Mouse (Mus musculus) ES-E14 (cell line): ENCODE data around the gene Sept6. TPM values are rescaled to one million over a fixed set of nuclear protein-coding genes. Genes with fewer than 3 reads are reported as not detected.

Experiments used
- DNase-seq: peaks from one replicate; pipeline ENCODE4 v3.0.0-alpha.2; 2013; ENCODE audit warnings: low read depth, low spot score
- H3K27ac ChIP-seq: 2 replicates; pipeline ENCODE4 v1.5.1; 2012; ENCODE audit warnings: low read depth, mild to moderate bottlenecking, low read length, moderate library complexity, mixed read lengths; ENCODE audit not compliant: poor library complexity, insufficient read depth, severe bottlenecking
- H3K36me3 ChIP-seq: 2 replicates; pipeline ENCODE4 v1.6.1; 2012; ENCODE audit warnings: mild to moderate bottlenecking, low read length, moderate library complexity, mixed read lengths; ENCODE audit not compliant: control insufficient read depth, poor library complexity, insufficient read depth, severe bottlenecking
- H3K4me1 ChIP-seq, 2 experiments: fragments of 150-350 bp in 1 of 2; sonication (generic) in 1 of 2; 2 replicates each; pipeline ENCODE4 v1.6.1; 2012; ENCODE audit warnings: low read length in 2 of 2, mild to moderate bottlenecking in 1 of 2, mixed read lengths in 1 of 2; ENCODE audit not compliant: control insufficient read depth in 2 of 2, insufficient read depth in 2 of 2, poor library complexity in 1 of 2
- H3K4me3 ChIP-seq, 2 experiments: fragments of 150-350 bp in 1 of 2; sonication (generic) in 1 of 2; 2 replicates each; pipeline ENCODE4 v1.5.1; 2012; ENCODE audit warnings: low read length in 2 of 2, low read depth in 1 of 2, mild to moderate bottlenecking in 1 of 2, mixed read lengths in 1 of 2; ENCODE audit not compliant: insufficient read depth in 1 of 2, poor library complexity in 1 of 2, severe bottlenecking in 1 of 2
- H3K9ac ChIP-seq: 2 replicates; pipeline ENCODE4 v1.6.1; 2012; ENCODE audit warnings: low read depth, mild to moderate bottlenecking, low read length, mixed read lengths; ENCODE audit not compliant: poor library complexity, insufficient read depth, severe bottlenecking
- H3K9me3 ChIP-seq: fragments of 150-350 bp; sonication (generic); 2 replicates; pipeline ENCODE4 v1.6.1; 2012; ENCODE audit warnings: low read depth, mild to moderate bottlenecking, low read length; ENCODE audit not compliant: control insufficient read depth, insufficient read depth
- CHD2 ChIP-seq: IDR thresholded peaks from 2 replicates; pipeline ENCODE4 v1.6.1; 2014; ENCODE audit warnings: mild to moderate bottlenecking, low read depth, low read length, inconsistent platforms
- HCFC1 ChIP-seq: IDR thresholded peaks from 2 replicates; pipeline ENCODE4 v1.6.1; 2012; ENCODE audit warnings: low read length, inconsistent platforms, borderline replicate concordance; ENCODE audit not compliant: insufficient read depth
- MAFK ChIP-seq: IDR thresholded peaks from 2 replicates; pipeline ENCODE4 v1.6.1; 2014; ENCODE audit warnings: mild to moderate bottlenecking, low read depth, low read length, inconsistent platforms; ENCODE audit not compliant: insufficient read depth
- ZC3H11A ChIP-seq: IDR thresholded peaks from 2 replicates; pipeline ENCODE4 v1.6.1; 2012; ENCODE audit warnings: low read depth, mild to moderate bottlenecking, inconsistent platforms, low read length, borderline replicate concordance
- ZNF384 ChIP-seq: IDR thresholded peaks from 2 replicates; pipeline ENCODE4 v1.6.1; 2012; ENCODE audit warnings: low read depth, low read length, inconsistent platforms
- in situ Hi-C, 2 experiments: fragments of 600-800 bp; cut with MboI; formaldehyde crosslinking; loops; one replicate each; pipeline ENCODE4 v1.15.1; 2025; ENCODE audit warnings: low sequenced_read_pairs in 2 of 2, inconsistent platforms in 1 of 2; ENCODE audit not compliant: unreplicated experiment in 2 of 2
- total RNA-seq: library from RNA; depleted of rRNA; stranded (reverse); fragments of 300-350 nt; gene quantifications from 2 replicates; pipeline ENCODE4 v1.2.3, GENCODE M21; 2012; rRNA removed

Gene Sept6
- total RNA-seq: 6.4 TPM in 2 replicates

DNA sequence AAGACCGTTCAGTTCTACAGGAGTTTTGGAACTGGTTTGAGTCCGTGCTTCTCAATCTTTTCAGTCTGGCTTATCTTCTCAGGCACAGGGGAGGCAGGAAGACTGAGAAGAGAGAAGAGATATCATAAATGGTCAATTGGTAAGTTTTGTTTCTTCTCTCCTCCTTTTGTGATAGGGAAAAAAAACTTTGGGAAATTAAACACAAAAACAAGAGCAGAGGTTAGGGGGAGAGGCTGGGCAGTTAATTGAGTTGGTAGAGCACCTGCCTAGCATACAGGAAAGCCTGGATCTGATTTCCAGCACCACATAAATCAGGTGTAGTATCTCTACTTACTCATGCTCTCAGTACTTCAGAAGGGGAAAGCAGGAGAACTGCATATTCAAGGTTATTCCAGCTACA is at the start of gene Sept6:
Sept6 (minus strand) TSS at position 101 of the 400 bp plus-strand sequence.
- Histone ChIP-seq H3K9me3 (no peaks in the 10 kb centered on the region), H3K4me1 (peaks cover 0 to 1% of the 10 kb centered on the region in 2 experiments; a peak in 1 of 4 replicates), H3K9ac (no peak within 1 kb of the TSS), H3K27ac (no peak within 1 kb of the TSS), H3K4me3 (no peak within 1 kb of the TSS), H3K36me3 (no peaks in the 10 kb centered on the region)
- TF ChIP-seq MAFK: no peak
- in situ Hi-C loops: no loop called here
- DNase-seq: no peak

DNA sequence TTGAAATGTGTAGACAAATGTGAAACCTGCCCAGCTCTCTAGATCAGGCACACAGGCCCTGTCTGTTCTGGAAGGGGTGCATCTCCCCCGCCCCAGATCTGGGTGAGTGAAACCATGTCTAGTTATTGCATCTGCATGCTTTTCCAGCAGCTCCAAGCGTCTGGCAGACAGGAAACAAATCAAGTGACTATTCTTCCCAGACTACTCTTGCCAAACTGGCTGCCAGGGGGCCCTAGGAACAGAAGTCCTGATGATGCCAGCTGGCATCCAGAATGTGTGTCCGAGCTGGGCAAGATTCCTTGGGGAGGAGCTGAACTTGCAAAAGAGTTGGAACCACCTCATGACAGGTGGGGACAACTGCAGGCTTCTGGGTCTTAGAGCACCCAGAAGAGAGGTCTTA is 36.8 kb upstream of the Sept6 start:
- Histone ChIP-seq H3K9me3 (no peaks in the 10 kb centered on the region), H3K36me3 (no peaks in the 10 kb centered on the region), H3K4me1 (no peaks in the 10 kb centered on the region), H3K27ac (no peak overlapping the region), H3K9ac (no peak overlapping the region), H3K4me3 (no peak overlapping the region)
- TF ChIP-seq ZC3H11A: no peak
- TF ChIP-seq CHD2: no peak
- no peak for TF ChIP-seq MAFK
- TF ChIP-seq ZNF384: no peak
- no peak for TF ChIP-seq HCFC1
- in situ Hi-C loops: no loop called here
- DNase-seq: no peak

DNA sequence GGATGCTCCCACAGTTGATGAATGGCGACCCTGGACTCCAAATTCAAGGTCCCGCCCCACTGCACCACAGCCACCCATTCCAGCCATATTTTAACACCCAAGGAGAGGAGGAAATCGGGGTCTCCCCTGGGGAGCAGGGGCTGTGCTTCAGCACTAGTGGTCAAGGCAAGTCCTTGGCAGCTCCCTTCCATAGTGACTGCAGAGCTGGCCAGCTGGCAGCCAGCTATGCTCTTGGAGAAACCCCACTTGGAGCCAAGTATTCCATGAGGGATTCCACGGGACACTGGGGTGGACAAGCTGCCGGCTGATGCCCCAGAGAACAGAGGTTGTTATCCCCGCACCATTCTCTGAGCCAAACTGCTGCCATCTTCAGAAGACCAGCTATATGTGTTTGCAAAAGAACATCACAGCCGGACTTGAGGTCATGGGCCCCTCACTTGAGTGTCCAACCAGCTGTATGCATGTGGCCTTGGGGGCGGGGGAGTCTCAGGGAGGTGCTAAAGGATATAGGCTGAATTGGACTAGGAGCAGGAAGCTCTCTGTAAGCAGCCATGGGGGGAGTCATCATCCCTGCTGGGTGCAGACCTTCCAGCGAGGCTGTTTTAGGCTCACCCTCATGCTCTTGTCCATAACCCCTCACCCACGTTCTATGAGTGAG is 32.2 kb upstream of the Sept6 start:
- H3K9ac ChIP-seq: no peak overlapping the region
- TF ChIP-seq MAFK (no peak), HCFC1 (no peak), CHD2 (no peak), ZC3H11A (no peak), ZNF384 (no peak)
- H3K36me3 ChIP-seq: no peaks in the 10 kb centered on the region
- H3K9me3 ChIP-seq: no peaks in the 10 kb centered on the region
- in situ Hi-C loops: loop anchor here in 1 of 2 experiments (25.0 kb wide), 1 partner anchor 486 kb away; no protein-coding TSS in a partner anchor
- no peak for DNase-seq
- no peaks in the 10 kb centered on the region for H3K4me1 ChIP-seq
- H3K27ac ChIP-seq: no peak overlapping the region
- H3K4me3 ChIP-seq: no peak overlapping the region

DNA sequence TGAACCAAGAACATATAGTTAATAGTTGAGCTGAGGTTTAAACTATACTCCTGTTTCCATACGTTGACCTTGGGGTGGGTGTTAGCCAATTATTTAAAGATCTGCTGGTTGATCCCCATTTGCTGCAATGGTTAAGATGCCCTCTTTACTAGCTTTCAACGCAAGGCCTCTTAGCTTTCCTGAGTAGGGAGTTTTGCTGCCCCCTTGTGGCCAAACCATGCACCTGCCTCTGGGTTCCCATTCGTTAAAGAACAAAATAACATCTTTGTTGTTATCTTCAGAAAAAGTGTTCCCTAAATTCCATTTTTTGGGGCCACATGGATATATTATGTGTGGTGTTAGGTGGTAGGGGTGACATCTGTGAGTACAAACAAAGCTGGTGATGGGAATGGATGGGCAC is 31.1 kb upstream of the Sept6 start:
- Histone ChIP-seq H3K4me3 (no peak overlapping the region), H3K27ac (no peak overlapping the region), H3K9ac (no peak overlapping the region), H3K9me3 (no peaks in the 10 kb centered on the region), H3K4me1 (no peaks in the 10 kb centered on the region), H3K36me3 (no peaks in the 10 kb centered on the region)
- in situ Hi-C loops: loop anchor here in 1 of 2 experiments (25.0 kb wide), 1 partner anchor 485 kb away; no protein-coding TSS in a partner anchor
- peak; percentile 44 for DNase-seq
- TF ChIP-seq HCFC1 (no peak), ZNF384 (no peak), MAFK (no peak), CHD2 (no peak), ZC3H11A (no peak)

DNA sequence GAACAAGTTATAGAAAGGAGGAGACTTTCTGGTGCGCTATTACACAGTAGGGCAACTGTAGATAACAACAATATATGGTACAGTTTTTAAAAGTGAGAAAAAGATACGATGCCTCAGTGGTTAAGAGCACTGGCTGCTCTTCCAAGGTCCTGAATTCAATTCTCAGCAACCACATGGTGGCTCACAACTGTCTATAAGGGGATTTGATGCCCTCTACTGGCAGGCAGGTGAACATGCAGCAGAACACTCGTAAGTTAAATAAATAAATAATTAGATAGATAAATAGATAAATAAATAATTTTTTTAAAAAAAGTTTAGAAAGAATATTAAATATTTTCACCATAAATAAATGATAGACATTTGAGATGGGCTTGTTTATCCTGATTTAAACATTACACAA is 27.5 kb upstream of the Sept6 start:
- H3K9ac ChIP-seq: no peak overlapping the region
- peak; percentile 25 for DNase-seq
- no peaks in the 10 kb centered on the region for H3K36me3 ChIP-seq
- H3K27ac ChIP-seq: no peak overlapping the region
- no peaks in the 10 kb centered on the region for H3K4me1 ChIP-seq
- no peak overlapping the region for H3K4me3 ChIP-seq
- TF ChIP-seq CHD2: no peak
- no peak for TF ChIP-seq HCFC1
- no peak for TF ChIP-seq ZNF384
- TF ChIP-seq ZC3H11A: no peak
- no peak for TF ChIP-seq MAFK
- no peaks in the 10 kb centered on the region for H3K9me3 ChIP-seq
- in situ Hi-C loops: loop anchor here in 1 of 2 experiments (25.0 kb wide), 1 partner anchor 482 kb away; no protein-coding TSS in a partner anchor
